Comparison of ENCODE assay signal across 34 mouse cellular contexts in genomic region chr16:23428647-23429319, GRCm38 (mm10). TPM values are rescaled to one million over a fixed set of nuclear protein-coding genes. Genes with fewer than 3 reads are reported as not detected.
DNase-seq lines count a peak whose midpoint lies in the region; ATAC-seq and TF ChIP-seq lines count a peak whose summit lies in the region.
"Had no signal": no experiment of that assay in that cellular context is flagged by ENCODE, and none has a peak within 500 bp of the region (broad histone marks: within the 10 kb centered on the region; RNA-seq: fewer than 3 reads in every experiment).

Gene Rtp1 (plus strand): TSS chr16:23429133.

- no peak within 1 kb of the TSS for H3K27ac ChIP-seq in embryonic facial prominence, embryonic 14.5 days (replicated peaks; ENCODE audit: low read depth, low read length)
- no peak within 1 kb of the TSS for H3K27ac ChIP-seq in embryonic facial prominence, embryonic 10.5 days (replicated peaks)
- no peak within 1 kb of the TSS for H3K27ac ChIP-seq in midbrain, postnatal 0 days (ENCODE audit: low read depth, low read length)
- H3K27ac ChIP-seq in midbrain, embryonic 14.5 days (replicated peaks; ENCODE audit: low read depth, low read length), result no peak within 1 kb of the TSS
- H3K27ac ChIP-seq in liver, embryonic 12.5 days, result no peak within 1 kb of the TSS
- H3K27ac ChIP-seq: embryonic facial prominence, embryonic 13.5 days; forebrain, embryonic 12.5 days; heart, adult 2 months; hindbrain, embryonic 15.5 days; intestine, embryonic 15.5 days; limb, embryonic 13.5 days; midbrain, embryonic 12.5 days had no signal

- intact Hi-C loops in left cerebral cortex, postnatal 36 days (cut with DNase I), result no loop called here

- DNase-seq in embryonic facial prominence, embryonic 14.5 days (ENCODE audit: low spot score), result peak; percentile 44
- DNase-seq in embryonic facial prominence, embryonic 10.5 days (ENCODE audit: low spot score), result no peak
- peak; percentile 21 for DNase-seq in midbrain, postnatal 0 days (ENCODE audit: low spot score)
- DNase-seq in midbrain, embryonic 14.5 days, result no peak
- DNase-seq in cerebellum, adult 9-11 months, result peak; percentile 21
- no peak for DNase-seq in thymus, postnatal 10 days (ENCODE audit: low spot score in 2 of 2)
- no peak for DNase-seq in left cerebral cortex, postnatal 36 days (ENCODE audit: low spot score in 2 of 2)
- DNase-seq: adrenal gland, adult 8-10 months; embryo, embryonic 11 days; gastrocnemius, postnatal 36 days; heart, adult 2 months; kidney, adult 2 months; kidney, postnatal 36 days; layer of hippocampus, postnatal 36 days; liver, postnatal 0 days; lung, postnatal 36 days had no signal

- H3K4me3 ChIP-seq in embryonic facial prominence, embryonic 14.5 days (ENCODE audit: low read depth, low read length), result no peak within 1 kb of the TSS
- H3K4me3 ChIP-seq in embryonic facial prominence, embryonic 10.5 days, result no peak within 1 kb of the TSS
- H3K4me3 ChIP-seq in midbrain, postnatal 0 days (ENCODE audit: low read depth, low read length), result no peak within 1 kb of the TSS
- H3K4me3 ChIP-seq in midbrain, embryonic 14.5 days (replicated peaks; ENCODE audit: low read depth, low read length), result no peak within 1 kb of the TSS
- H3K4me3 ChIP-seq in liver, embryonic 12.5 days, result no peak within 1 kb of the TSS
- H3K4me3 ChIP-seq: embryonic facial prominence, embryonic 13.5 days; forebrain, embryonic 12.5 days; heart, adult 2 months; heart, embryonic 12.5 days; hindbrain, embryonic 15.5 days; intestine, embryonic 15.5 days; limb, embryonic 13.5 days; midbrain, embryonic 12.5 days had no signal

- H3K27me3 ChIP-seq in embryonic facial prominence, embryonic 14.5 days (replicated peaks; ENCODE audit: control insufficient read depth, insufficient read depth, low read length), result no peaks in the 10 kb centered on the region
- no peaks in the 10 kb centered on the region for H3K27me3 ChIP-seq in embryonic facial prominence, embryonic 10.5 days (replicated peaks; ENCODE audit: low read depth, poor library complexity, severe bottlenecking)
- no peaks in the 10 kb centered on the region for H3K27me3 ChIP-seq in midbrain, postnatal 0 days (ENCODE audit: insufficient read depth, low read length)
- H3K27me3 ChIP-seq in midbrain, embryonic 14.5 days (ENCODE audit: control insufficient read depth, insufficient read depth, low read length), result no peaks in the 10 kb centered on the region
- H3K27me3 ChIP-seq in liver, embryonic 12.5 days (replicated peaks), result no peaks in the 10 kb centered on the region
- H3K27me3 ChIP-seq: embryonic facial prominence, embryonic 13.5 days; forebrain, embryonic 12.5 days; heart, embryonic 12.5 days; hindbrain, embryonic 15.5 days; intestine, embryonic 15.5 days; limb, embryonic 13.5 days; megakaryocyte, embryonic 14.5 days; midbrain, embryonic 12.5 days had no signal

- no peaks in the 10 kb centered on the region for H3K36me3 ChIP-seq in embryonic facial prominence, embryonic 14.5 days (ENCODE audit: control insufficient read depth, insufficient read depth, low read length)
- no peaks in the 10 kb centered on the region for H3K36me3 ChIP-seq in embryonic facial prominence, embryonic 10.5 days (replicated peaks)
- H3K36me3 ChIP-seq in midbrain, postnatal 0 days (ENCODE audit: insufficient read depth, low read length), result no peaks in the 10 kb centered on the region
- H3K36me3 ChIP-seq in midbrain, embryonic 14.5 days (ENCODE audit: control insufficient read depth, insufficient read depth, low read length), result no peaks in the 10 kb centered on the region
- H3K36me3 ChIP-seq in liver, embryonic 12.5 days, result no peaks in the 10 kb centered on the region
- H3K36me3 ChIP-seq: embryonic facial prominence, embryonic 13.5 days; forebrain, embryonic 12.5 days; G1E; heart, embryonic 12.5 days; hindbrain, embryonic 15.5 days; intestine, embryonic 15.5 days; limb, embryonic 13.5 days; midbrain, embryonic 12.5 days had no signal

- no peaks in the 10 kb centered on the region for H3K4me1 ChIP-seq in embryonic facial prominence, embryonic 14.5 days (ENCODE audit: control insufficient read depth, insufficient read depth, low read length)
- H3K4me1 ChIP-seq in embryonic facial prominence, embryonic 10.5 days, result no peaks in the 10 kb centered on the region
- H3K4me1 ChIP-seq in midbrain, postnatal 0 days (ENCODE audit: insufficient read depth, low read length), result no peaks in the 10 kb centered on the region
- H3K4me1 ChIP-seq in midbrain, embryonic 14.5 days (ENCODE audit: control insufficient read depth, insufficient read depth, low read length), result no peaks in the 10 kb centered on the region
- H3K4me1 ChIP-seq in liver, embryonic 12.5 days, result no peaks in the 10 kb centered on the region
- H3K4me1 ChIP-seq: embryonic facial prominence, embryonic 13.5 days; forebrain, embryonic 12.5 days; heart, embryonic 12.5 days; hindbrain, embryonic 15.5 days; intestine, embryonic 15.5 days; limb, embryonic 13.5 days; megakaryocyte, embryonic 14.5 days; midbrain, embryonic 12.5 days had no signal

- 86% methylated on average over 7 of the region's 7 CpGs for WGBS in embryonic facial prominence, embryonic 14.5 days
- WGBS in embryonic facial prominence, embryonic 10.5 days, result 91% methylated on average over 7 of the region's 7 CpGs
- 67% methylated on average over 7 of the region's 7 CpGs for WGBS in midbrain, postnatal 0 days
- WGBS in midbrain, embryonic 14.5 days, result 83% methylated on average over 7 of the region's 7 CpGs
- 69% methylated on average over 7 of the region's 7 CpGs for whole genome bisulfite sequencing in liver, embryonic 12.5 days (ENCODE audit: insufficient replicate concordance)

- H3K4me2 ChIP-seq in embryonic facial prominence, embryonic 14.5 days (ENCODE audit: low read depth, low read length), result no peak within 1 kb of the TSS
- no peak within 1 kb of the TSS for H3K4me2 ChIP-seq in midbrain, postnatal 0 days (ENCODE audit: low read depth, low read length, poor library complexity, severe bottlenecking)
- no peak within 1 kb of the TSS for H3K4me2 ChIP-seq in midbrain, embryonic 14.5 days (ENCODE audit: low read length)
- H3K4me2 ChIP-seq in liver, embryonic 12.5 days, result no peak within 1 kb of the TSS
- H3K4me2 ChIP-seq: embryonic facial prominence, embryonic 13.5 days; forebrain, embryonic 12.5 days; heart, embryonic 12.5 days; hindbrain, embryonic 15.5 days; intestine, embryonic 15.5 days; limb, embryonic 13.5 days; liver, embryonic 11.5 days; midbrain, embryonic 12.5 days had no signal

- no peaks in the 10 kb centered on the region for H3K9me3 ChIP-seq in embryonic facial prominence, embryonic 14.5 days (ENCODE audit: control insufficient read depth, low read length)
- no peaks in the 10 kb centered on the region for H3K9me3 ChIP-seq in embryonic facial prominence, embryonic 10.5 days
- H3K9me3 ChIP-seq in midbrain, postnatal 0 days (ENCODE audit: low read length), result no peaks in the 10 kb centered on the region
- H3K9me3 ChIP-seq in midbrain, embryonic 14.5 days (ENCODE audit: control insufficient read depth, low read length), result no peaks in the 10 kb centered on the region
- H3K9me3 ChIP-seq in liver, embryonic 12.5 days (replicated peaks), result no peaks in the 10 kb centered on the region
- H3K9me3 ChIP-seq: embryonic facial prominence, embryonic 13.5 days; forebrain, embryonic 12.5 days; heart, embryonic 12.5 days; hindbrain, embryonic 15.5 days; intestine, embryonic 15.5 days; limb, embryonic 13.5 days; megakaryocyte, embryonic 14.5 days; midbrain, embryonic 12.5 days had no signal

- ATAC-seq in embryonic facial prominence, embryonic 14.5 days (ENCODE audit: low read depth), result peak; percentile 80; the same call in 1 of the 2 replicates
- no peak for ATAC-seq in midbrain, postnatal 0 days (ENCODE audit: low FRiP score)
- no peak for ATAC-seq in midbrain, embryonic 14.5 days (ENCODE audit: low FRiP score, low TSS enrichment)
- no peak for ATAC-seq in liver, embryonic 12.5 days
- ATAC-seq: intestine, embryonic 15.5 days; liver, postnatal 0 days had no signal

- H3K9ac ChIP-seq in embryonic facial prominence, embryonic 14.5 days (ENCODE audit: low read depth, low read length), result no peak within 1 kb of the TSS
- no peak within 1 kb of the TSS for H3K9ac ChIP-seq in midbrain, postnatal 0 days (replicated peaks; ENCODE audit: low read length, poor library complexity, severe bottlenecking)
- H3K9ac ChIP-seq in midbrain, embryonic 14.5 days (replicated peaks; ENCODE audit: low read length), result no peak within 1 kb of the TSS
- no peak within 1 kb of the TSS for H3K9ac ChIP-seq in liver, embryonic 12.5 days
- H3K9ac ChIP-seq: embryonic facial prominence, embryonic 13.5 days; forebrain, embryonic 12.5 days; heart, embryonic 12.5 days; hindbrain, embryonic 15.5 days; intestine, embryonic 15.5 days; limb, embryonic 13.5 days; liver, postnatal 0 days; midbrain, embryonic 12.5 days had no signal

- no peak for TF ChIP-seq CTCF in midbrain, postnatal 0 days (IDR thresholded peaks at IDR 0.05)

RNA-seq across cellular contexts. Expression of gene Rtp1, which starts in this region (rescaled TPM):
- 2.0 and 2.4 TPM in 2 replicates for polyA plus RNA-seq in embryonic facial prominence, embryonic 14.5 days (2014; fragmentation: Nextera tagmentation; extraction: Ambion mirVana)
- not detected in 2 replicates for polyA plus RNA-seq in embryonic facial prominence, embryonic 10.5 days (2016; fragmentation: Nextera tagmentation; extraction: Ambion mirVana)
- 0.28 and 0.77 TPM in 2 replicates for total RNA-seq in midbrain, postnatal 0 days (2014; rRNA removed)
- 0.13 and 0.33 TPM in 2 replicates for polyA plus RNA-seq in midbrain, postnatal 0 days (2015; fragmentation: Nextera tagmentation; extraction: Ambion mirVana)
- polyA plus RNA-seq in midbrain, embryonic 14.5 days (2014; fragmentation: Nextera tagmentation; extraction: Ambion mirVana), result not detected in 2 replicates
- polyA plus RNA-seq in liver, embryonic 12.5 days (2016; fragmentation: Nextera tagmentation; extraction: Ambion mirVana), result not detected in 2 replicates
- under 1 TPM; 0.35 to 0.36 TPM for total RNA-seq in left cerebral cortex, postnatal 36 days (2021)
- total RNA-seq: adrenal gland, adult 8-10 months; adrenal gland, postnatal 4 days; gastrocnemius, postnatal 36 days; heart, adult 2 months; hematopoietic stem cell, adult 5-6 weeks; monocyte, adult 5-6 weeks had no signal
- polyA plus RNA-seq: G1E; heart, adult 2 months; heart, embryonic 12.5 days; heart, postnatal 0 days; intestine, embryonic 15.5 days; limb, embryonic 13.5 days; liver, embryonic 11.5 days; liver, postnatal 0 days; lung, embryonic 16.5 days; midbrain, embryonic 12.5 days; neural tube, embryonic 14.5 days; thymus, postnatal 0 days had no signal

Comparison
In these comparisons a context has a peak if more than half of its experiments do, and no peak if none do; other contexts are left out.
1. DNase-seq: peak in embryonic facial prominence, embryonic 14.5 days (single experiment) and cerebellum, adult 9-11 months (single experiment); none in embryonic facial prominence, embryonic 10.5 days (single experiment), midbrain, embryonic 14.5 days (single experiment), thymus, postnatal 10 days (0 of 2) and left cerebral cortex, postnatal 36 days (0 of 2).
2. Peak in DNase-seq in midbrain, postnatal 0 days; RNA of the gene not detected or under 1 TPM.